Mouse (Mus musculus): ENCODE results near the gene Olfr1131.
"Not testable (repeated sequence)": the region's sequence is repeated elsewhere in the genome, so short reads cannot be mapped to it uniquely, and the experiment has no call there.

The Olfr1131 gene

DNA sequence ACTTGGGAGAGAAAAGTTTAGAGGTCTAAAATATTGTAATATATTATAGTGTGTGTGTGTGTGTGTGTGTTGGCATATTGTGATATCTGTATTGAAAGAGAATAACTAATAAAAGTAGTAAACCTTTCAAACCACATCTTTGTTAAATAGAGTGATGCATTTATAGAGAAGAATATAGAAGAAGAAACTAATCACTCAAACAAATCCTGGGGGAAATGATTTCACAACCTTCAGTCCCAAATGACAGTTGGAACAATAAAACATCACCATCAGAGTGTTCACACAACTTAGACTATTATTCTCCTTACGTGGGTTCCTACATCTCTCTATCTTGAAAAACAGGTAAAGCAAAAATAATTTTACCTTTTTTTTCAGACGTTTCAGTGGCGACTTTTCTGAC, at the start of gene Olfr1131:
TSS of gene Olfr1131 (plus strand) at position 301 of the 400 bp plus-strand sequence.
- no peak for DNase-seq (ENCODE audit: low spot score in 2 of 2)

DNA sequence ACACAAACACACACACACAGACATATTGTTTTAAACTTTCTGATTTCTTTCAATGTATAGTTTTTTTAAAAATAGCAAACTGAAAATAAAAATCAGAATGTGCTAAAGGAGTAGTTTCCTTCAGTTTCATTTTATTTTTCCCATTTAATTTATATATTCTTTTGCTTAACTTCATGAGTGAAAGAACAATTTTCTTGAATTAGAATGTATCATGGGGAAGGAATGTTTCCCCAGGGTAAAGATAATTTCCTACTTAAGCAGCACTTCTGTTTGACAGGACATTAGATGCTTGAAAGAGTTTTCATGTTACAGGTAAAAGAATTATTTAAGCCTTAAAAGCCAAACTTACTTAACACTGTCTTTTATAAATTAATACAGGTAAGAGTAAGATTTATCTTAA, 21.0 kb upstream of the Olfr1131 start, which contains the start of gene Olfr1130:
TSS of gene Olfr1130 (plus strand) at position 301 of the 400 bp plus-strand sequence.
- DNase-seq (ENCODE audit: low spot score in 2 of 2) = not testable (repeated sequence)

DNA sequence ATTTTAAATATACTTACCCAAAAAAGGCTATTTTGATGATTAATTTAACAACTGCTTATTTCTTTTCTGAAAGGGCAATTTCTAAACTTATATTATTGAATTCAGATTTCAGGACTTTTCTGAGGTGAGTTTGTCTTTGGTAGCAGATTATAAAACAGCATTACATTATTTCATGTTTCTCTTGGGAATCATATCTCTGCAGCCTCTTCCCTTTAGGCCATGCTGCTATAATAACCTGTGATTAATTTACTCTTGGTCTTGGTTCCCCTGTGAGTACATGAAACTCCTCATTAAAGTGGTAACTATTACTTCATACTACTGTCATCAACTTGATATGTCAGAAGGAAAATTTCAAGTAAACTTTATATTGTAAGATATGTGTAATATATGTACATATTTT, 10.5 kb downstream of the Olfr1131 start, which contains the start of gene Olfr1132:
TSS of gene Olfr1132 (minus strand) at position 101 of the 400 bp plus-strand sequence.
- no peak for DNase-seq (ENCODE audit: low spot score in 2 of 2)

DNA sequence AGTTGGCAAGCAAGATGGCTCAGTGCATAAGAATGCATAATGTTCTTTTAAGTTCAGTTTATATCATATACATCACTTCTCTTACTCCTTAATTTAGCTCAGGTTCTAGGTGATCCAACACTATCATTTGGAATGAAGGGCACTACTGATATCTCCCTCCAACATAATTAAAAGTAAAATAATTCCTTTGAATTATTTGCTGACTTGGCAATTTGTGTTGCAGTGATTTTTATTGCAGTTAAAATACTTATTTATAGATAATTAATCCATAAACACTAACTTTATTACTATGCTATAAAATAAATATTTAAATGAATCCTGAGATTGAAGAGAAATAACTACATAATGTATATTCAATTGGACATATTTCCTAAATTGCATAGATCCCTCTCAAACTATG, 15.5 kb downstream of the Olfr1131 start:
- no peak for DNase-seq (ENCODE audit: low spot score in 2 of 2)

DNA sequence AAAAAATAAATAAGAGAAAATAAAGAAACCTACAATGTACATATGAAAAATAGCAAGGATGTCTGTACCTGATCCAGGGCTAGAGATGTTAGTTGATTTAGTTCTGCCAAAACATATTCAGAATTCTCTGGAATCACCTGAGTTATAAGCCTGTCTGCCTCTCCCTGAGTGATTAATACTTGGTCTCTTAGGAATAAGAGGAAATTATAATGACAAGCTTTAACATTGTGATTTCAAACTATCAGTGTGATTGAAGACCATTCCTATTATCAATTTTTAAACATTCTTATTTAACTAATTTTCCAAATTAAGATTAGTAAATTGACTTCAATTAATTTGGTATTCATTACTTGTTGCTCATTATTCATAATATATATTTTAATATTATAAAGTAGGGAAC, 20.4 kb downstream of the Olfr1131 start, which contains the start of gene Olfr1133:
TSS of gene Olfr1133 (minus strand) at position 101 of the 400 bp plus-strand sequence.
- DNase-seq (ENCODE audit: low spot score in 2 of 2) = no peak

DNA sequence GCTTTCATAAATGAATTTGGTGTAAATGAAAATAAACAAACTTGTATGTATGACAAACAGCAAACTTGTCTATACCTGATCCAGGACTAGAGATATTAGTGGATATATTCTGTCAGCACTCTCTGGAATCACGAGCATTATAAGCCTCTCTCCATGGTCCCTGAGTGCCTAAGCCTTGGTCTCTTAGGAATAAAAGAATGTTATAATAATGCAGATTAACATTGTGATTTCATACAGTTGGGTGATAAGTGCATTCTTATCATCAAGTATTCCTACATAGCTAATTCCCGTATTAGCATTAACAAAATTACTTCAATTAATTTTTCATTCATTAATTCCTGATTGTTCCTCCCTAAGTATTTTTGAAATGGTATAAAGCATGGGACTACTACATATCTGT, 31.5 kb downstream of the Olfr1131 start, which contains the start of gene Olfr1134:
TSS of gene Olfr1134 (minus strand) at position 101 of the 400 bp plus-strand sequence.
- no peak for DNase-seq (ENCODE audit: low spot score in 2 of 2)

DNA sequence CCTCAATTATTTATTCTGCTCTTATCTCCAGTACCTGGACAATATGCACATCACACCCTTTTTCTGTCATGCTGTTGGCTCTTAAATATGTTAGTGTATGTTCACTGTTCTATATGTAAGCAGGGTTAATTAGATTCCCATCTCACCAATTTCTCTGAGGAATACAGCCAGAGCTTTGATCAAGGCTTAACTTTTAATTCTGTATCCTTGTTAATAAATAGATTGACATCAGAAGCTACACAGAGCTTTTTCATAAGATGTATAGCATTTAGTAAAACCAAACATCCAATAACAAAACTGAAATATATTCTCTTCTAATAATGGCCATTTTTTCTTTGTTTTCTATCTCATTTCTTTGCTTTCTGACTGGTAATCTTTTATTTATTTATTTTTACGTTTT, 46.7 kb downstream of the Olfr1131 start, which contains the start of gene Olfr1135:
TSS of gene Olfr1135 (minus strand) at position 101 of the 400 bp plus-strand sequence.
- no peak for DNase-seq (ENCODE audit: low spot score in 2 of 2)
